Mouse (Mus musculus): Measurements from ENCODE around the gene Inhbc. TPM values are rescaled to one million over a fixed set of nuclear protein-coding genes. Genes with fewer than 3 reads are reported as not detected.

The Inhbc gene
- polyA plus RNA-seq, 1 experiment: not detected

DNA sequence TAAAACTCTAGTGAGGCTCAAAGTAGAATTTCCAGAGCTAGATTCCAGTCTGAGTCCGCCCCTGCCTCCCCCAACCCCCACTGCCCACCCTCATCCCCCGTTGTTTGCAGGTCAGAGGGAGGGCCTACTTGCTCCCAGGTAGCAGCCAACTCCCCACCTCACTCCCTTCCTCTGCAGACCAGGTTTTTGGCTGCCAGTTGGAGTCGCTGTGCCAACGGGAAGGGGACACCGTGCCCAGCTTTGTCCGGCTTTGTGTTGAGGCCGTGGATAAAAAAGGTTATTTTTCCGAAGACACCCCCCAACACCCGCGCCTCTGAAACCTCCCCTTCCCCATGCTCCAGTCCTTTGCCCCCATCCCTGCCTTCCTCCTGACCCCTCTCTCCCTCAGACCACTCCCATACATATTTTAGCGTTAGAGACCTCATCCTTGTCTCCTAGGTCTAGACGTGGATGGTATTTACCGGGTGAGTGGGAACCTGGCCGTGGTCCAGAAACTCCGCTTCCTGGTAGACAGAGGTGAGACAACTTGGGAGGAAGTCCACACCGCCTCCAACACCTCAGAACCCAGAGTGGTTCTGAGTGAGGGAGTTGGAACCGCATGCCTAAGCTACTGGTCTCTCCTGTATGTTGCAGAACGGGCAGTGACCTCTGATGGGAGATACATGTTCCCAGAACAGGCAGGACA lies 42.6 kb downstream of the Inhbc start:
- Histone ChIP-seq H3K4me1 (ENCODE audit: control insufficient read depth, insufficient read depth, insufficient read length) (peaks cover 21% of the 10 kb centered on the region), H3K27me3 (ENCODE audit: control insufficient read depth, insufficient read depth, low read length) (no peaks in the 10 kb centered on the region), H3K27ac (ENCODE audit: insufficient read depth, low read length) (no peak overlapping the region), H3K36me3 (ENCODE audit: control insufficient read depth, insufficient read depth, low read length) (peaks cover 33% of the 10 kb centered on the region), H3K4me3 (ENCODE audit: extremely low read depth, insufficient read depth, insufficient read length) (no peak overlapping the region)
- TF ChIP-seq CTCF (IDR thresholded peaks at IDR 0.05; ENCODE audit: extremely low read depth, insufficient read depth, insufficient read length, insufficient replicate concordance): no peak
- no peak for TF ChIP-seq POLR2A (IDR thresholded peaks at IDR 0.05; ENCODE audit: low read depth, low read length)
- no peak for DNase-seq (ENCODE audit: low read depth in 1 of 2, low spot score in 2 of 2)
- WGBS: 84% methylated on average over 18 of the region's 18 CpGs

DNA sequence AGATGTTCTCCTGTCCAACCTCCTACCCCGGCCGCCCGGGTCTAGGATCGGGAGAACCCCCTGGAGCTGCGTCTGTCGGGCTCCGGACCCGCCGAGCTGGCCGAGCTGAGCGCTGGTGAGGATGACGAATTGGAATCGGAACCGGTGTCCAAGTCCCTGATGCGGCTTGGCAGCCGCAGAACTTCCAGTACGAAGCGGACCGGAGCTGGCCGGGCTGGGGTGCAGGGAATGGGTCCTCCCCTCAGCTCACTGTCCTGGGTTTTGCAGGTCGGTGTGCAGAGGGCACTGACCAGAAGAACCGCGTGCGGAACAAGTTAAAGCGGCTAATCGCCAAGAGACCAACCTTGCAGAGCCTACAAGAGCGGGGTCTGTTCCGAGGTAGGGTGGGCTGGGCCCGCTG lies 43.4 kb downstream of the Inhbc start:
- peaks cover 28% of the 10 kb centered on the region for H3K4me1 ChIP-seq (ENCODE audit: control insufficient read depth, insufficient read depth, insufficient read length)
- H3K4me3 ChIP-seq (ENCODE audit: extremely low read depth, insufficient read depth, insufficient read length): no peak overlapping the region; the same call in 1 of the 2 replicates
- no peak overlapping the region; the same call in 1 of the 2 replicates for H3K27ac ChIP-seq (ENCODE audit: insufficient read depth, low read length)
- WGBS: 84% methylated on average over 29 of the region's 29 CpGs
- H3K36me3 ChIP-seq (ENCODE audit: control insufficient read depth, insufficient read depth, low read length): peaks cover 33% of the 10 kb centered on the region
- TF ChIP-seq POLR2A (IDR thresholded peaks at IDR 0.05; ENCODE audit: low read depth, low read length): no peak
- TF ChIP-seq CTCF (IDR thresholded peaks at IDR 0.05; ENCODE audit: extremely low read depth, insufficient read depth, insufficient read length, insufficient replicate concordance): no peak
- H3K27me3 ChIP-seq (ENCODE audit: control insufficient read depth, insufficient read depth, low read length): no peaks in the 10 kb centered on the region
- no peak for DNase-seq (ENCODE audit: low read depth in 1 of 2, low spot score in 2 of 2)

GRCm38 (mm10) chr10:127326017-127326801 lies 44.0 kb downstream of the Inhbc start:
- H3K36me3 ChIP-seq (ENCODE audit: control insufficient read depth, insufficient read depth, low read length): peaks cover 33% of the 10 kb centered on the region
- H3K27ac ChIP-seq (ENCODE audit: insufficient read depth, low read length): peak overlapping the region; percentile 50
- 36% methylated on average over 54 of the region's 54 CpGs for WGBS
- peak in 1 of 2 experiments; percentile 45 for DNase-seq (ENCODE audit: low read depth in 1 of 2, low spot score in 2 of 2)
- peak overlapping the region; percentile 38 for H3K4me3 ChIP-seq (ENCODE audit: extremely low read depth, insufficient read depth, insufficient read length)
- peaks cover 33% of the 10 kb centered on the region for H3K4me1 ChIP-seq (ENCODE audit: control insufficient read depth, insufficient read depth, insufficient read length)
- no peaks in the 10 kb centered on the region for H3K27me3 ChIP-seq (ENCODE audit: control insufficient read depth, insufficient read depth, low read length)
- no peak for TF ChIP-seq POLR2A (IDR thresholded peaks at IDR 0.05; ENCODE audit: low read depth, low read length)

- peak overlapping the region; percentile 50 for H3K27ac ChIP-seq (ENCODE audit: insufficient read depth, low read length)
- H3K36me3 ChIP-seq (ENCODE audit: control insufficient read depth, insufficient read depth, low read length): peaks cover 33% of the 10 kb centered on the region
- H3K4me1 ChIP-seq (ENCODE audit: control insufficient read depth, insufficient read depth, insufficient read length): peaks cover 40% of the 10 kb centered on the region
- 15% methylated on average over 14 of the region's 14 CpGs for WGBS
- H3K4me3 ChIP-seq (ENCODE audit: extremely low read depth, insufficient read depth, insufficient read length): peak overlapping the region; percentile 38
- DNase-seq (ENCODE audit: low read depth in 1 of 2, low spot score in 2 of 2): no peak
- no peaks in the 10 kb centered on the region for H3K27me3 ChIP-seq (ENCODE audit: control insufficient read depth, insufficient read depth, low read length)
- no peak for TF ChIP-seq CTCF (IDR thresholded peaks at IDR 0.05; ENCODE audit: extremely low read depth, insufficient read depth, insufficient read length, insufficient replicate concordance)
- no peak for TF ChIP-seq POLR2A (IDR thresholded peaks at IDR 0.05; ENCODE audit: low read depth, low read length)
These were observed 44.7 kb downstream of the Inhbc start for GRCm38 (mm10) chr10:127325454-127326016.

DNA sequence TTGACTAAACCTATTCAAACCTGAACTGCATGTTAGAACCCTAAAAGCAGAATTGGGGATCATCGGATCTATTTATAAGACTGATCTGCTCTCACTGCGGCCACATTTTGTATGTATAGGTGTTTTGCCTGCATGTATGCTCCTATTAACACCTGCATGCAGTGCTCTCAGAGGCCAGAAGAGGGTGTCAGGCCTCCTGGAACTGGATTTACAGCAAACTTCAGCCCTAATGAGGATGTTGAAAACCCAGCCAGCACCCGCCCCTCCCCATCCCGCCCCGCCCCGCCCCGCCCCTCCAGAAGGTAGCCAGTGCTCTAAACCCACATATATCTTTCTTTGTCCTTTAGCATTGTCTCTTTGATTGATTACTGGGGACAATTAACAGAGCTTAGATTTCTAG lies 45.7 kb downstream of the Inhbc start:
- H3K4me1 ChIP-seq (ENCODE audit: control insufficient read depth, insufficient read depth, insufficient read length): peaks cover 40% of the 10 kb centered on the region
- peak overlapping the region; percentile 84 for H3K27ac ChIP-seq (ENCODE audit: insufficient read depth, low read length)
- DNase-seq (ENCODE audit: low read depth in 1 of 2, low spot score in 2 of 2): peak; percentile 86 to 89
- no peaks in the 10 kb centered on the region for H3K27me3 ChIP-seq (ENCODE audit: control insufficient read depth, insufficient read depth, low read length)
- peak overlapping the region; percentile 60; the same call in 1 of the 2 replicates for H3K4me3 ChIP-seq (ENCODE audit: extremely low read depth, insufficient read depth, insufficient read length)
- TF ChIP-seq POLR2A (IDR thresholded peaks at IDR 0.05; ENCODE audit: low read depth, low read length) (no peak), CTCF (IDR thresholded peaks at IDR 0.05; ENCODE audit: extremely low read depth, insufficient read depth, insufficient read length, insufficient replicate concordance) (peak; percentile 39; the same call in 1 of the 2 replicates)
- peaks cover 27% of the 10 kb centered on the region for H3K36me3 ChIP-seq (ENCODE audit: control insufficient read depth, insufficient read depth, low read length)
- WGBS: 4% methylated on average over 7 of the region's 7 CpGs

- Histone ChIP-seq H3K4me1 (ENCODE audit: control insufficient read depth, insufficient read depth, insufficient read length) (peaks cover 40% of the 10 kb centered on the region), H3K4me3 (ENCODE audit: extremely low read depth, insufficient read depth, insufficient read length) (peak overlapping the region; percentile 60), H3K27ac (ENCODE audit: insufficient read depth, low read length) (peak overlapping the region; percentile 84), H3K36me3 (ENCODE audit: control insufficient read depth, insufficient read depth, low read length) (peaks cover 20% of the 10 kb centered on the region), H3K27me3 (ENCODE audit: control insufficient read depth, insufficient read depth, low read length) (no peaks in the 10 kb centered on the region)
- WGBS: 11% methylated on average over 17 of the region's 17 CpGs
- DNase-seq (ENCODE audit: low read depth in 1 of 2, low spot score in 2 of 2): peak; percentile 38 to 71
- TF ChIP-seq POLR2A (IDR thresholded peaks at IDR 0.05; ENCODE audit: low read depth, low read length) (no peak), CTCF (IDR thresholded peaks at IDR 0.05; ENCODE audit: extremely low read depth, insufficient read depth, insufficient read length, insufficient replicate concordance) (no peak)
These were observed 46.9 kb downstream of the Inhbc start for GRCm38 (mm10) chr10:127323131-127323855.
